Mouse (Mus musculus) midbrain, embryonic 15.5 days (tissue): ENCODE results near the gene Atp5g3. TPM values are rescaled to one million over a fixed set of nuclear protein-coding genes. Genes with fewer than 3 reads are reported as not detected.

Experiments
- ATAC-seq: fragments of 200-750 bp; cut with Nextera tagmentation; replicated peaks from 2 replicates; pipeline ENCODE4 v1.8.0; 2017; ENCODE audit warnings: moderate TSS enrichment
- H3K27ac ChIP-seq: fragments of 300-500 bp; sonication (generic); 2 replicates; pipeline ENCODE4 v1.5.1; 2015; ENCODE audit warnings: mild to moderate bottlenecking, inconsistent platforms
- H3K27me3 ChIP-seq: fragments of 300-500 bp; sonication (generic); replicated peaks from 2 replicates; pipeline ENCODE4 v1.6.1; 2015; ENCODE audit warnings: inconsistent platforms
- H3K36me3 ChIP-seq: fragments of 300-500 bp; sonication (generic); replicated peaks from 2 replicates; pipeline ENCODE4 v1.6.1; 2015; ENCODE audit warnings: inconsistent platforms
- H3K4me1 ChIP-seq: fragments of 300-500 bp; sonication (generic); 2 replicates; pipeline ENCODE4 v1.6.1; 2015; ENCODE audit warnings: inconsistent platforms
- H3K4me2 ChIP-seq: fragments of 300-500 bp; sonication (generic); 2 replicates; pipeline ENCODE4 v1.6.1; 2015; ENCODE audit warnings: inconsistent platforms, mild to moderate bottlenecking, moderate library complexity
- H3K4me3 ChIP-seq: fragments of 300-500 bp; sonication (generic); 2 replicates; pipeline ENCODE4 v1.5.1; 2015; ENCODE audit warnings: mild to moderate bottlenecking, inconsistent platforms
- H3K9ac ChIP-seq: fragments of 300-500 bp; sonication (generic); 2 replicates; pipeline ENCODE4 v1.6.1; 2015; ENCODE audit warnings: mild to moderate bottlenecking, inconsistent platforms
- H3K9me3 ChIP-seq: fragments of 300-500 bp; sonication (generic); 2 replicates; pipeline ENCODE4 v1.6.1; 2016; ENCODE audit warnings: inconsistent platforms
- whole genome bisulfite sequencing: fragments of 180-500 bp; shearing (Covaris S2); methylation state at CpG from one replicate; pipeline ENCODE4 v1.1.7; 2015; ENCODE audit warnings: mixed read lengths; 5-methylcytosine and 5-hydroxymethylcytosine counted together
- polyA plus RNA-seq: library from polyadenylated mRNA; unstranded; fragments of >200 nt; fragmentation: Nextera tagmentation; extraction: Ambion mirVana; gene quantifications from 2 replicates; pipeline ENCODE4 v1.2.1, GENCODE M21; 2015

Atp5g3 gene
- polyA plus RNA-seq, 1 experiment from 2014 or later = 1,008 TPM

GRCm38 (mm10) chr2:73892464-73893296 lies 18.4 kb downstream of the Atp5g3 start, which contains the start of gene Atf2:
TSS of gene Atf2 (minus strand) at chr2:73892639.
- Histone ChIP-seq H3K4me3 (peak within 1 kb of the TSS; percentile 98), H3K9me3 (no peaks in the 10 kb centered on the region), H3K36me3 (no peaks in the 10 kb centered on the region), H3K9ac (peak within 1 kb of the TSS; percentile 100), H3K4me2 (peak within 1 kb of the TSS; percentile 69), H3K27me3 (no peaks in the 10 kb centered on the region), H3K27ac (peak within 1 kb of the TSS; percentile 97), H3K4me1 (peaks cover 18% of the 10 kb centered on the region)
- ATAC-seq = peak; percentile 96
- under 1% methylated on average over 60 of the region's 63 CpGs for WGBS

GRCm38 (mm10) chr2:73891701-73892463 lies 19.2 kb downstream of the Atp5g3 start:
- Histone ChIP-seq H3K27ac (peak overlapping the region; percentile 97), H3K9ac (peak overlapping the region; percentile 100), H3K4me3 (peak overlapping the region; percentile 98), H3K4me2 (peak overlapping the region; percentile 69), H3K9me3 (no peaks in the 10 kb centered on the region), H3K4me1 (peaks cover 18% of the 10 kb centered on the region), H3K36me3 (no peaks in the 10 kb centered on the region), H3K27me3 (no peaks in the 10 kb centered on the region)
- under 1% methylated on average over 37 of the region's 54 CpGs for WGBS
- ATAC-seq = peak; percentile 73

- no peaks in the 10 kb centered on the region for H3K27me3 ChIP-seq
- peaks cover 9% of the 10 kb centered on the region for H3K4me1 ChIP-seq
- no peak for ATAC-seq
- no peak overlapping the region for H3K4me3 ChIP-seq
- H3K27ac ChIP-seq = no peak overlapping the region
- no peaks in the 10 kb centered on the region for H3K36me3 ChIP-seq
- no peaks in the 10 kb centered on the region for H3K9me3 ChIP-seq
- no peak overlapping the region for H3K9ac ChIP-seq
- WGBS = 79% methylated on average over 2 of the region's 2 CpGs
- no peak overlapping the region for H3K4me2 ChIP-seq
Measured at GRCm38 (mm10) chr2:73885997-73886396, 25.1 kb downstream of the Atp5g3 start.

- no peaks in the 10 kb centered on the region for H3K27me3 ChIP-seq
- no peaks in the 10 kb centered on the region for H3K9me3 ChIP-seq
- 90% methylated on average over 2 of the region's 2 CpGs for WGBS
- no peak overlapping the region for H3K9ac ChIP-seq
- no peaks in the 10 kb centered on the region; the same call in 1 of the 2 replicates for H3K36me3 ChIP-seq
- H3K4me1 ChIP-seq = no peaks in the 10 kb centered on the region
- no peak overlapping the region for H3K27ac ChIP-seq
- no peak overlapping the region for H3K4me3 ChIP-seq
- H3K4me2 ChIP-seq = no peak overlapping the region
- no peak for ATAC-seq
Measured at GRCm38 (mm10) chr2:73877891-73878290, 33.2 kb downstream of the Atp5g3 start.

GRCm38 (mm10) chr2:73867764-73868487 lies 43.2 kb downstream of the Atp5g3 start:
- WGBS = 78% methylated on average over 16 of the region's 16 CpGs
- H3K9ac ChIP-seq = no peak overlapping the region

GRCm38 (mm10) chr2:73860046-73860624 lies 51.0 kb downstream of the Atp5g3 start:
- WGBS = 95% methylated on average over 4 of the region's 4 CpGs
- Histone ChIP-seq H3K9ac (no peak overlapping the region), H3K4me3 (no peak overlapping the region), H3K36me3 (no peaks in the 10 kb centered on the region), H3K4me1 (no peaks in the 10 kb centered on the region), H3K4me2 (no peak overlapping the region), H3K27ac (no peak overlapping the region), H3K27me3 (no peaks in the 10 kb centered on the region), H3K9me3 (no peaks in the 10 kb centered on the region)
- ATAC-seq = no peak

More at GRCm38 (mm10) chr2:73867764-73868487, 43.2 kb downstream of the Atp5g3 start:
- no peak for ATAC-seq
- H3K9me3 ChIP-seq = no peaks in the 10 kb centered on the region
- no peaks in the 10 kb centered on the region for H3K4me1 ChIP-seq
- no peak overlapping the region for H3K27ac ChIP-seq
- H3K36me3 ChIP-seq = no peaks in the 10 kb centered on the region
- no peaks in the 10 kb centered on the region for H3K27me3 ChIP-seq
- H3K4me3 ChIP-seq = no peak overlapping the region
- H3K4me2 ChIP-seq = no peak overlapping the region

Other genes starting within 250 kb of the Atp5g3 start
- gene Chn1, start 136.0 kb downstream of the Atp5g3 start, polyA plus RNA-seq = 102 and 108 TPM in 2 replicates
- gene Atf2, start 18.7 kb downstream of the Atp5g3 start, polyA plus RNA-seq = 115 and 119 TPM in 2 replicates